Mouse (Mus musculus): ENCODE measurements around the gene Mpo. TPM values are rescaled to one million over a fixed set of nuclear protein-coding genes. Genes with fewer than 3 reads are reported as not detected.

Gene Mpo
- 0.12 TPM in 1 of 2 replicates, not detected in the other for polyA plus RNA-seq (2012; rRNA removed)

DNA sequence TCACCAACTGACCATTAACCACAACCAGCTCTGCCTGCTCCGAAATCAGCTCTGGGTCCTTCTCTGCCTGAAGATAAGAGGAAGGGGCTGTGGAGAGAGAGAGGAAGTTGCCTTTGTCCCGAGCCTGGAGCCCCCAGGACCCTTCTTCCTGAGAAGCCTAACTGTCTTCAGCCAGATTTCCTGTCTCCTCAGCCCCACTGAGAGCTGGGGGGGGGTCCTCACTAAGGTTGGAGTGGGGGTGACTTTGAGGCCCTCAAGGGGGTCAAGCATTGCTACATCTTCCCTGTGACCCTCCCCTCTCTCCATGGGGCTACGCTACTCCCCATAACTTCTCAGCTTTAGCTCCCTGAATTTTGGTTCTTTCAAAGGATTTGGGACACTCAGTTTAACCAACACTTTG, at the start of gene Mpo:
Mpo (plus strand) TSS at position 122 of the 400 bp plus-strand sequence.

DNA sequence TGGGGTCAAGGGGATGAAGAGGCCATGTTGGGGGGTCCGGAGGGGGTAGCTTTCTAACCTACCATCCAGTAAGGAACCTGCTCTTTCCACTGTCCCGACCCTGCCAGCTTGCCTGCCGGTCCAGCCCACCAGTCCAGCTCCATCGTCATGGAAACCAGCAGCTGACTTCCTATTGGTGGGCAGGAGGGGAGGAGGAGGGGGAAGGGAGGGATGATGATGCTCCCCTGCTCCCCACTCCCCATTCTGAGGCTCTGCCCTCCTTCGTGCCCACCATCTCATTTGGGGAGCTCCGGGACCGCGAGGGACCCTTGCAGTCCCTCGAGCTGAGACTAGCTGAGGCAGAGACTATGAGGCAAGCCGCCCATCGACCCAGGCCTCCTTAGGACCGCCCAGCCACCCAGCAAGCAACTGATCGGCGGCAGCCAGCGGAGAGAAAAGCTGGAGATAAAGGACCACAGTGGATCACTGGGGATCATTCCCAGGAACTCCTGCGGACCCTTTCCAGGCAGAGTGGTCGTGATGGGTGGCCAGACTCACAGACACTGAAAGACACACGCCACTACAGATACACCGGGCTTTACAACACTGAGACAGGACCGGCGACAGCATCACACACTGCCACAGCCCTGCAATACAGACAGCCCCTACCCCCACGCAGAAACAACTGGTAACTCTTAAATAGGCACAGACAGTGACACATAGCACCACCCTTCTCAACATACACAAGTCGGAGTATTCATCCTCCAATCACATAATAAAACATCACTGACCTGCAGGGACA, 32.9 kb upstream of the Mpo start, which contains the start of gene Tspoap1:
Tspoap1 (plus strand) TSS at position 241 of the 781 bp plus-strand sequence.

DNA sequence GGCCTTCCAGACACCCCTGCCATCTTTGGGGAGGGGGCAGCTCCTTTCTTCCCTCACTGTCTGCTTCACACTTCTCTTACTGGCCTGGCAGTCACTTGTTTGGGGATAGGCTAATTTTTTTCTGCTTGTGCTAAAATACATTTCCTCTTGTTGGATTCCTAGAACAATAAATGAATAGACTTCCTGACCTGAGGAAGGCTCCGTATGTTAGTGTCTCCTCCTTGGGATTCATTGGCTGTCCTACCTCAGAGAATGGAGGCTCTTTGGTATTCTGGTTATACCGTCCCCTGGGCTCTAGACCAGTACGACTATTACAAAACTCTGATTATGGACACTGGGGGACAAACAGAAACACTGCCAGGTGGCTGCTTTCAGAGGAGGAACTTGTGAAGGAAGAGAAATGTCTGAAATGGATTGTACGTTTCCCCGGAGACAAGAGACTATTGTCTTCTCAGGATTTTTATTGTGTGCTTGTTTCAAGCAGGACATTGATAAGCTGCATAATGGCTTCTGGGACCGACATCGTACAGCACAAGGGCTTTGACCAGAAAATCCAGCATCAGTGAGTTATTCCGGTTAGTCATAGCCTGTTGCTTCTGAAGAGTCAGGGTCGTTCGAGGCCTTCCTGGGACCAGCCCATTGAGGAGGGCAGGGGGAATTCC, 35.0 kb downstream of the Mpo start, which contains the start of gene Lpo:
Lpo (minus strand) TSS at position 51 of the 662 bp plus-strand sequence.

DNA sequence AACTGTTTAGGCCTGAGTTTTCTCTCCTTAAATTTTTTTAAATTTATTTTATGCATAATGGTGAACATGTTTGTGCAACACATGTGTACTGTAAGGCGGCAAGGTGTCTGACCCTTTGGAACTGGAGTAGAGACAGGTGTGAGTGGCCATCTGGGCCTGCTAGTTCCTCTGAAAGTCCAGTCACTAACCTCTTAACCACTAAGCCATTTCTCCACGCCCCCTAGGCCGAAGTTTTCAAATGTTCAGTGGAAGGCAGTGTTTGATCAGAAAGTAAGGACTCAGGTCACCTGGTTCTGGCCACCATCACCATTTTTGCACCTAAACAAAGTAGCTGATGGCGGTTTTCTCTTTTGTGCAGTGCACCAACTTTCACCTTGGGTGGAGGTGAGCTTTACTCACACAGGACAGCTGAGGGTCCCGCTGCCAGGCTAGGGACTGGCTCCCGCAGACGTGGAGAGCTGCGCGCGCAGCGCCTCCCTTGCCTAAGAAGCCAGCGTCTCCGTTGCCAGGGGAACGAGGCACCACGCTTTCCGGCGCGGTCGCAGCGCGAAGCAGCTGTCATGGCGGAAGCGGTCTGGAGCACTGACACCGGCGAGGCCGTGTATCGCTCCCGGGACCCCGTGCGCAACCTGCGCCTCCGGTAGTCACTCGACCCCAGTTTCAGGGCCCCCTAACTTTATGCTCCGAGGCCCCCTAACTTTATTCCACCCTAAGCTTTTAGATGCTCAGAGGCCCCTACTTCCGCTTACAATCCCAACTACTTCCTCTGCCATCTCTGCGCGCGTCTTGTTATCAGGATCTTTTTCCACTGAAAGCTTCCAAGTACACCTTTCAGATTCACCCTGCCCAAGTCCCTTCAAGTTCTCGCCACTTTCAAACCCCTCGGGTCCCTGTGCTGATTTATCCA, 59.6 kb downstream of the Mpo start, which contains the start of gene Mks1:
Mks1 (plus strand) TSS at position 526 of the 907 bp plus-strand sequence.

Other genes starting within 250 kb of the Mpo start
- not detected in 2 replicates for gene Gm11492, start 226.9 kb upstream of the Mpo start, polyA plus RNA-seq (2012; rRNA removed)
- gene Sept4, start 224.7 kb upstream of the Mpo start, polyA plus RNA-seq (2012; rRNA removed) = 2.9 and 3.1 TPM in 2 replicates
- gene Mtmr4, start 201.4 kb upstream of the Mpo start, polyA plus RNA-seq (2012; rRNA removed) = 12.9 and 13.4 TPM in 2 replicates
- gene Hsf5, start 176.4 kb upstream of the Mpo start, polyA plus RNA-seq (2012; rRNA removed) = 0.04 TPM in 1 of 2 replicates, not detected in the other
- gene Rnf43, start 130.9 kb upstream of the Mpo start, polyA plus RNA-seq (2012; rRNA removed) = 9.4 and 10.8 TPM in 2 replicates
- gene Supt4a, start 56.0 kb upstream of the Mpo start, polyA plus RNA-seq (2012; rRNA removed) = 12.7 and 14.1 TPM in 2 replicates
- gene Tspoap1, start 33.0 kb upstream of the Mpo start, polyA plus RNA-seq (2012; rRNA removed) = 0.88 and 1.2 TPM in 2 replicates
- 0.03 and 0.10 TPM in 2 replicates for gene Lpo, start 34.7 kb downstream of the Mpo start, polyA plus RNA-seq (2012; rRNA removed)
- 3.6 and 4.6 TPM in 2 replicates for gene Mks1, start 59.6 kb downstream of the Mpo start, polyA plus RNA-seq (2012; rRNA removed)
- gene Epx, start 82.0 kb downstream of the Mpo start, polyA plus RNA-seq (2012; rRNA removed) = not detected in 2 replicates
- not detected in 2 replicates for gene Olfr462, start 98.7 kb downstream of the Mpo start, polyA plus RNA-seq (2012; rRNA removed)
- gene Olfr463, start 103.8 kb downstream of the Mpo start, polyA plus RNA-seq (2012; rRNA removed) = not detected in 2 replicates
- not detected in 2 replicates for gene Olfr464, start 127.4 kb downstream of the Mpo start, polyA plus RNA-seq (2012; rRNA removed)
- gene Dynll2, start 194.0 kb downstream of the Mpo start, polyA plus RNA-seq (2012; rRNA removed) = 36.3 and 56.7 TPM in 2 replicates